Mouse (Mus musculus): Measurements from ENCODE around the gene Ahcyl2.

GRCm38 (mm10) chr6:29873654-29874053, 105.8 kb downstream of the Ahcyl2 start:
- TF ChIP-seq CTCF (IDR thresholded peaks at IDR 0.05; ENCODE audit: low read depth) (no peak), EP300 (IDR thresholded peaks at IDR 0.05; ENCODE audit: low read depth) (no peak)
